Mouse (Mus musculus) cerebellum, adult 11 months (tissue): Measurements from ENCODE around the gene Ift43.

Source experiments
- DNase-seq: peaks from one replicate; pipeline ENCODE4 v3.0.0; 2022

Gene Ift43

GRCm38 (mm10) chr12:86082481-86083012 is at the start of gene Ift43:
Gene Ift43 (plus strand): TSS chr12:86082541.
- DNase-seq: peak; percentile 78

GRCm38 (mm10) chr12:86035586-86035985 is 46.8 kb upstream of the Ift43 start:
- DNase-seq: no peak

- DNase-seq: no peak
These were observed 45.8 kb upstream of the Ift43 start for GRCm38 (mm10) chr12:86036368-86037166.

- DNase-seq: no peak
These were observed 45.0 kb upstream of the Ift43 start for GRCm38 (mm10) chr12:86037235-86037921.

GRCm38 (mm10) chr12:86039078-86039477 is 43.3 kb upstream of the Ift43 start:
- no peak for DNase-seq

- no peak for DNase-seq
These were observed 42.6 kb upstream of the Ift43 start for GRCm38 (mm10) chr12:86039751-86040150.

DNA sequence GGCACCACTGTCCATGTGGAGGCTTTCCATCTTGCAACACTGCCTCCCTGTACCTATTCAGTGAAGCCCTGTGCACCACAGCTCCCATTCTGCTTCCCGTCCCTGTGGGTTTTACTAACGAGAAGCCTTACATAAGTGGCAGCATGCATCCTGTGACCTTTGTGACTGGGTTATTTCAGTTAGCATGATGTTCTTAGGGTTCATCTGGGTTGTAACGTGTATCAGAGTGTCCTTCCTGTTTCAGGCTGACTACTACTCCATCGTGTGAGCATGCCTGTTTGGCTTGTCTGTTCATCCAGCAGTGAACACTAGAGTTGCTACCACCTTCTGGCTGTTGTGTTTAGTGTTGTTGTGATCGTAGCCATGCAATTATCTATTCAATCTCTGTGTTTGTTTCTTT is 36.2 kb upstream of the Ift43 start:
- no peak for DNase-seq

GRCm38 (mm10) chr12:86046776-86047175 is 35.6 kb upstream of the Ift43 start:
- no peak for DNase-seq

GRCm38 (mm10) chr12:86047376-86047775 is 35.0 kb upstream of the Ift43 start:
- no peak for DNase-seq

GRCm38 (mm10) chr12:86049813-86050212 is 32.5 kb upstream of the Ift43 start:
- DNase-seq: no peak

DNA sequence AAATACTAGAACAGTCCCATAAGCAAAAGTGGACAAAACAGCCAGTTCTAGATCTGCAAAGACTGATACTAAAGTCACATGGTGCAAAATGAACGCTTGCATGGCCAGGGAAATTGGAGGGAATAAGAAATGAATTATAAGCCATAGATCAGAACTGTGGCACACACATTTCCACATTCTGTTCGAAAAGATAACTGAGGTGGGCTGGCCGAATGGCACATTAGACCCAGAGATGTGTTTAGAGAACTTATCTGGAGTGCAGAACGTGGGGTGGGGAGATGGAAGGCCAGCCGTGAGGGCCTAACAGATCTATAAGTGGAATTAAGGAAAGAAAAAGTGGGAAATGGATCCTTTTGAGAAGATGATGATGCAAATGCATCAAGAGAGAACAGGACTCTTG is 30.9 kb upstream of the Ift43 start:
- no peak for DNase-seq

DNA sequence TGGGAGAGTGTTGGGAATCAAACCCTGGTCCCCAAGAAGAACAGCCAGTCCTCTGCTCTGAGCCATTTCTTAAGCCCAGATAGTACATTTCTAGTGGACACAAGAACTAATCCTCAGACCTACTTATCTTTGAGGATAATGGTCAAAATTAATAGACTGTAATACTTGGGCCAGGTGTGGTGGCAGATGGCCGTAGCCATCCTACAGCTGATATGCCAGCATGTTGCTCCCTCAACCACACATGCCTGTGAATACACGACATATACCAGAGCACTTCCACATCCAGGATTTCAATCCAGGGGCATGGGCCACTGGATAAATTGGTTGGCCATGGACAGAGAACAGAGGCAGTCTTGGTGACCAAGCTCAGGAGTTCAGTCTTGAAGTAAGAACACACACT is 27.0 kb upstream of the Ift43 start:
- no peak for DNase-seq

GRCm38 (mm10) chr12:86056976-86057375 is 25.4 kb upstream of the Ift43 start:
- DNase-seq: no peak

- DNase-seq: no peak
These were observed 24.8 kb upstream of the Ift43 start for GRCm38 (mm10) chr12:86057516-86057915.

DNA sequence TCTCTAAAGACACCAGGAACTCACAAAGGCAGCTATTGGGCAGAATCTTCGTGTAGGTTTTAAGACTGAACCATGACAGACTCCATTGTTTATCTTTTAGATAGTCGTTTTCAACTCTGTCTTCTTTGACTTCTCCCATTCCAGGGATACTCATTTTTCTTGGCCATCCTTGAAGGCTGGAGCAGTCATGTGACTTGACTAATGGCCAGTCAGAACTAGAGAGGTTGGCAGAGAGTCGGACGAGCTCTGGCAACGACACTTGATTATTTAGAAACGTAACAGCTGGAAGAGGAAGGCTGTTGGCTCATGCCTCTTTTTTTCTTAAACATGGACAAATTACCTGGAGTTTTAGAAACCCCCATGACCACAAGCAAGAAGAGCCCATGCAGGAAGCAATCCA is 23.0 kb upstream of the Ift43 start:
- DNase-seq: no peak

- DNase-seq: no peak
These were observed 17.5 kb upstream of the Ift43 start for GRCm38 (mm10) chr12:86064796-86065195.

- DNase-seq: no peak
These were observed 10.9 kb upstream of the Ift43 start for GRCm38 (mm10) chr12:86071432-86071831.

DNA sequence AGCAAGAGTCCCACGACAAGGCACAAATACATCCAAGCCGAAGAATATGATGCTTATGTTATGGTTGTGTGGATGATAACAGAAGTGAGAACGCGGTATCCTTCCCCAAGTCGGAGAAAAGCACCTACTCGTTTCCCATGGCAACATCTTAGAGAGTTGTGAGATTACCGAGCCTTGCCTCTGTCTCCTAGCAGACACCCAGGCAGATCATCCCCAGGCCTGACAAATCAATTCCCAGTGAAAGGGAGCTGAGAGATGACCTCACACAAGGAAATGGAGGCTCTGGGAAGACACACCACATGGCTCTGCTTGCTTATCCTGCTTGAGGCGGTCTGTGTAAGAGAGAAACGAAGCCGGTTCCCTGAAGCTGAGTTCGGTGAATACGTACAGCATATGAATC is 7.7 kb upstream of the Ift43 start:
- no peak for DNase-seq

DNA sequence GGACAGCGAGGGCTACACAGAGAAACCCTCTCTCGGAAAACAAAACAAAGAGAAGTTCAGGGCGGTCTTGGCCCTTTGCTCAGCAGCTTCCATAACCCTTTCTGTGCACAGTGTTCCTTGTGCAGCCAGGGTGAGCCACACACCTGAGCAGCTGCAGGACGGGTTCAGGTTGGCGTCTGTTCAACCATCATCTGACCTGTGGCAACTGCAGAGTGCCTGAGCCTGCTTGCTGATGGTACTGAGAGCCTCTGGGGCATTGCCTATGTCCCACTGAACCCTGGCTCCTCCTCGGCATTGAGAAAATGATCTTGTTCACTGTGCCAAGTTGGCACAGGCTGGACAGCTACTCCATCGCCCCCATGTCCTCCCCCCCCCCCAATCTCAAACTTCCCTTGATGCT is 7.0 kb upstream of the Ift43 start:
- DNase-seq: no peak

DNA sequence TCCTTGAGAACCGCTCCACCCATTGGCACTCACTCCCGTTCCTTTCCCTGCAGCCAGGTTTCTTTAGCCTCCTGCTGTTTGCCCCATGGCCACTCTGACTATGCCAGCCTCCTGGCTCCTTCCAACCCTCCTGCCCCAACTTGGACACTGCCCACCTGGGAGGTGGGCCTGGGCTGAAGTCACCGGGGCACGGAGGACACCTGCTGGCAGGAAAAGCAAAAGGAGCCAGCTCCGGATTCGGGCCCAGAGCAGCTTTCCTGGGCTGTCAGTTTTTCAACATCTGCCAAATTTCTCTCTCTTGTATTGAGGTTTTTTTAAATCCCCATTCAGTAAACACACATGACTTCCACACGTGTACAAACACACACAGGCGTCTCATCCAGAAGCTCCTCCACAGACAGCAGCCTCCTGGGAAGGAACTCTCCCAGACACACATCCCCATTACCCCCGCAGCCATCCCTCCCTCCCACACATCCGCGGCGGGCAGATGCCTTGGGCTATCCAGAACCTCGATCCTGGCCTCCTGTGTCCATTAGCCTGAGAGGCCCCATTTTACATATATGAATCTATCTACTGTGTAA is 5.9 kb upstream of the Ift43 start:
- peak; percentile 76 for DNase-seq

GRCm38 (mm10) chr12:86077322-86077721 is 5.0 kb upstream of the Ift43 start:
- peak; percentile 40 for DNase-seq

DNA sequence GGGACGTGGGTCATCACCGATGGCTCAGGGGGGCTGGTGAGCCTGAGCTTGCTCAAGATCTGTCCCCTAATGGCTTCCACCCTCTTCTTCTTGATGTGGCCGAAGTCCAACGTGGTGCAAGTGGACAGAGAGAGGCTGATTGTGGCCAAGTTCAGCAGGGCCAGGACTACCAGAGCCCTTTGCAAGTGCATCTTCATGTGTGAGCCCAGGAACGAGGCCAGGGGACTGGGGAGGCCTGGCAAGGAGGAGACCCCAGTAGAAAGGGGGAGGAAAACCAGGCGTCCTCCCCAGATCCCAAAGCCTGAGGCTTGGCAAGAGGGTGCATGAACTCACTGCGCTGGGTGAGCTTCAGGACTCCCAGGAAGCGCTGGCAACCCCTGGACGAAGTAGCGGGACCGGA is 4.6 kb upstream of the Ift43 start:
- DNase-seq: peak; percentile 45

- DNase-seq: no peak
These were observed 4.2 kb upstream of the Ift43 start for GRCm38 (mm10) chr12:86078176-86078552.
